Mouse (Mus musculus) heart, adult 9 months (tissue): Measurements from ENCODE around the gene Plvap.

ENCODE experiments used
- DNase-seq, 2 experiments: peaks; one replicate each; pipeline ENCODE4 v3.0.0; 2022; ENCODE audit warnings: low spot score in 2 of 2

Plvap gene

GRCm38 (mm10) chr8:71526272-71526671, 14.7 kb upstream of the Plvap start:
- no peak for DNase-seq

- no peak for DNase-seq
Measured at GRCm38 (mm10) chr8:71525226-71526050, 13.9 kb upstream of the Plvap start, which contains the start of gene Ccdc194. TSS of gene Ccdc194 (minus strand) at chr8:71525711.

DNA sequence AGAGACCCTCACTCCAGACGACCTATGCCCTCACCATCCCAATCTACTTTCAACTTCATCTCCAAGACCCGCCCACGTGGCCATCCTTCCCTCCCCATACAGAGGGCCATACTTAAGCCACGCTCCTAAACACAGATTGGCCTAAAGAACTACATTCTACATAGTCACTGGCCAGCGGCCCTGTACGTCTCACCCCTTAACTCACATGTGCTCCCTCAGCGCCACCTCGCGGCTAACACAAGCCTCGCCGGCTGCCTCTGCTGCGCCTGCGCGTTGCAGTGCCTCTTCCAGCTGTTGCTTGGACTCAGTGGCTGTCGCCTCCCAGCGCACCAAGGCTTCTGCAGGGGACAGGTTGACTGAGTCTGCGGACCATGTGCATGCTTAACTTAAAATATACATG, 10.1 kb upstream of the Plvap start:
- DNase-seq, result peak; percentile 88 to 93

GRCm38 (mm10) chr8:71519037-71519825, 7.7 kb upstream of the Plvap start:
- peak in 1 of 2 experiments; percentile 66 for DNase-seq

DNA sequence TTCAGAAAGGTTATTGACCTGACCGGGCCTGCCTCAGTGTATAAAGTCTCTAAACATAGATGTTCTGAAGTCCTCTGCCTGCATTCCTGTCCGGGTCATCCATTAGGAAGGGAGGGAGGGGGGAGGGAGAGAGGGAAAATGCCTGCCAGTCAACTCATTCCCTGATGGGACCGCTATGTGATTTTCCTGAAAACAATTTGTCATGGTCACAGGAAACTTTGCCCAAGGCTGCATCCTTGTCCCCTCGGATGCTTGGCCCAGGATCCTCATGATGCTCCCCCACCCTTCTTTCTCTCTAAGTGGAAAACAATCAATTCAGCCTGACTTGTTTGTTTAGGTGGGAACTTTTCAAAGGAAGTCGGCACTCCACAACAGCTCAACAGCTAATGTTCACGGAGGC, 5.2 kb upstream of the Plvap start:
- DNase-seq, result no peak

GRCm38 (mm10) chr8:71515043-71515442, 3.5 kb upstream of the Plvap start:
- no peak for DNase-seq

GRCm38 (mm10) chr8:71513018-71513754, 1.6 kb upstream of the Plvap start:
- no peak for DNase-seq

DNA sequence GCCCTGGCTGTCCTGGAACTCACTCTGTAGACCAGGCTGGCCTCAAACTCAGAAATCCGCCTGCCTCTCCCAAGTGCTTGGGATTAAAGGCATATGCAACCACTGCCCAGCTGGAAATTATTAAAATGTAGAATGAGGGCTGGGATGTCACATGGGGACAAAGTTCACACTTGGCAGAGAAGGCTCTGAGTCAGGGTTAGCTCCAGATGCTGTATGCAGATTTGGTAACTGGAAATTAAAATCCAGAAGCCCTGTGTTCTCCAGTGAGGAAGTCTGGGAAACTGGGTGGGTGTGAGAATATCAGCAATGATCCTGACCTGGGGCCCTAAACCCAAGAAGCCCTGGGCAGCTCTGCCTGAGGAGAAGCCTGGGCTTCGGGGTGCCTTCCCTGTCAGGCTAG, 2.2 kb downstream of the Plvap start:
- peak in 1 of 2 experiments; percentile 48 for DNase-seq

DNA sequence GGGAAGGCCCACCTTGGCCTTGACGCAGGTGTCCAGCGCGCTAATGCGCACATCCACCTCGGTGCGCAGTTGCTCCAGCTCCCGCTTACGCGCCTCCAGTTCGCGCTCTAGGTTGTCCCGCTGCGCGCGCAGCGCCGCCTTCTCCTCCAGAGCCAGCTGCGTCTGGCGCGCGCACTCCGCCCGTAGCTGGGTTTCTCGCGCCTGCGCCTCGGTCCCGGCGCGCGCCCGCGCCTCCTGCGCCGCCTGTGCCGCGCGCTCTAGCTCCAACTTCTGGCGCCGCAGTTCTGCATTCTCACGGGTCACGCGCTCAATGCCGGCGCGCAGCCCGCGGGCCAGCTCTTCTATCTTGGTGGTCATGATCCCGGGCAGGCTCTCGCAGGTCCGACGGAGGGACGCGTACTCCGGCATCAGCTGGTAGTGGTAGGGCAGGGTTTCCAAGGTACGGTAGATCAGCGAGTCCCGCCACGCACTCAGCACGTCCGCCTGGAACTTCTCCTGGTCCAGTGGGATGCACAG, 3.9 kb downstream of the Plvap start:
- DNase-seq, result peak; percentile 76 to 84

GRCm38 (mm10) chr8:71505979-71506378, 5.6 kb downstream of the Plvap start:
- peak in 1 of 2 experiments; percentile 59 for DNase-seq

DNA sequence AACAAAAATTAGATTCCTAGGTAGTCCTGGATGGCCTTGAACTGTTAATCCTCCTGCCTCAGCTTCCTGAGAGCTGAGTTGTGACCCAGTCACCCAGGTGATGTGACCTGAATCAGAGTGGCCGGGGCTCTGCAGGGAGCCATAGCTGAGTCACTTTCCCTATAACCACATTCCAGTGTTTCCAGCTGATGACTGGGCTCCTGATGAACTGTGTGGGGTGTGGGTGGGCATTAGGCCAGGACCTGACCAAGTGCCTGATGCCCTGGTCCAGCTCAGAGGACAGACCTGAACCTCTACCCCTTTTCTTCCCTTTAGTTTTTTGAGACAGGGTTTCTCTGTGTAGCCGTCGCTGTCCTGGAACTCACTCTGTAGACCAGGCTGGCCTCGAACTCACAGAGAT, 6.2 kb downstream of the Plvap start:
- no peak for DNase-seq

DNA sequence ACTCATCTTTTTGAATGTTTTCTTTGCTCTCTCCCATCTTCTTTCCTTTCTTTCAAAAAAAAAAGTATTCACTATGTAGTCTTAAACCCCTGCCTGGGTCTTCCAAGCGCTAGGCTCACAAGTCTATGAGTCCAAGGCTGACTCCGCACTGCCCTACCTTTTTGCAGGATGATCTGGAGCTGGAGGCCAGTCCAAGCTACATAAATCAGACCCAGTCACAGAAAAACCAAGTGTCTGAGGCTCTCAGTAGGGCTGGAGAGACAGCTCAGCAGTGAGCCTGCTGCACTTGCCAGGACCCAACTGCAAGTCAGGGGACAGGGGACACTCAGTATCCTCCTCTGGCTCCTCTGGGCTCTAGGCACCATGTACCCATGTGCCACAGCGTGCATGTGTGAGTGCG, 7.2 kb downstream of the Plvap start:
- DNase-seq, result no peak

DNA sequence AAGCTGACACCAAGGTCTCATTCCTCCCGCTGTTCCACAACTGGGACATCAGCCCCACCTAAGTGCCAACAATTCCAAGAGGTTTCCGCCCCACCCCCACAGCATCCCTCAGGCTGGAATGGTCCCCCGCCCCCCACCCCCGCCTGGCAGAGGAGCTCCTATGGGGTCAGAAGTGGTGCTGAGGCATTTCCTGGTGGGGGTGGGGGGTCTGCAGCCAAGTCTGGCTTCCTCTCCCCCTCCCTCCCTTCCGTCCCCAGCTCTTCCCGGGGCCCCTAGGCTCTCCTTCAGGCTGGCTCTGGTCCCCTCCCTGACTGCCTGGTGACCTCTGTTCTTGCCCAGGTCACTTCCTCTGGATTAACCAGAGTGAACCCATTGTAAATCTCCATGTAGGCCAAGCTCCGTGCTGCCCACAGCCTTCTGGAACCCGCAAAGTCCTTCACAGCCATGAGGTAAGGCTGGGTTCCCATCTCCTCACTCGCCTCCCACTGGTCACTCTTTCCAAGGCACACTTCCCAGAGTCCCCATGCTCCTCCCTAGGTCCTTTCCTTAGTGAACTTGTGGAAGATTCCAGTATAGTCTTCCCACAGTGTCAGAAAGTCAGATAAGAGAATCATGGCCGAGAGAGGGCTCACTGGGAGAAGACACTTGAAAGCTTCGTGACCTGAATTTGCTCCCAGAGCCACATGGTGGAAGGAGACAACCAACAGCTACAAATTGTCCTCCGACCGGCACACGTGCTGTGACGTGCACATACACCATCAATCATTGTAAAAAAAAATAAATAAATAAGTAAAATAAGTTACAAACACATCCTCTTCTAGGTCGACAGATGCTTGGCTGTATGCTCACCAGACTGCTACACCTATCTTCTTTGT, 12.5 kb downstream of the Plvap start:
- DNase-seq, result no peak

- DNase-seq, result peak; percentile 66 to 79
Measured at GRCm38 (mm10) chr8:71497881-71498501, 13.6 kb downstream of the Plvap start.

DNA sequence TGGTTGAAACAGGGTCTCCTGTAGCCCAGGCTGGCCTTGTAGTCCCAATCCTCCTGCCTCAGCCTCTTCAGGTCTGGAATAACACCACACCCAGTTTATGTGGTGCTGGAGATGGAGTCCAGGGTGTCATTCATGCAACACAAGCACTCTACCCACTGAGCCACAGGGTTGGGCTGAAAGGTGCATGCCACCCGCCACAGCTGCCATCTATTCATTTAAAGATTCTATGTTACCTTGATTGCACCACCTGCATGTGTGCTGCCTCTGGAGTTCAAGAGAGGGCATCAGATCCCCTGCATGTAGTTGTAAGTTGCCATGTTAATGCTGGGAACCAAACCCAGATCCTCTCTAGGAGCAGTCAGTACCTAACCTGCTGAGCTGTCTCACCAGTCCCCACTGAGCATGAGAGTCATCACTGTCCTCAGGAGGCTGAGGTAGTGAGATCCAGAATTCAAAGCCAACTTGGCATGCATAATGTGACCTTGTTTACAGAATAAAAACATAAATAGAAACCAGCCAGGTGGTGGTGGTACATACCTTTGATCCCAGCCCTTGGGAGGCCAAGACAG, 14.4 kb downstream of the Plvap start:
- DNase-seq, result no peak

GRCm38 (mm10) chr8:71496481-71496880, 15.1 kb downstream of the Plvap start:
- peak; percentile 93 to 94 for DNase-seq

GRCm38 (mm10) chr8:71495811-71496210, 15.7 kb downstream of the Plvap start:
- DNase-seq, result no peak

DNA sequence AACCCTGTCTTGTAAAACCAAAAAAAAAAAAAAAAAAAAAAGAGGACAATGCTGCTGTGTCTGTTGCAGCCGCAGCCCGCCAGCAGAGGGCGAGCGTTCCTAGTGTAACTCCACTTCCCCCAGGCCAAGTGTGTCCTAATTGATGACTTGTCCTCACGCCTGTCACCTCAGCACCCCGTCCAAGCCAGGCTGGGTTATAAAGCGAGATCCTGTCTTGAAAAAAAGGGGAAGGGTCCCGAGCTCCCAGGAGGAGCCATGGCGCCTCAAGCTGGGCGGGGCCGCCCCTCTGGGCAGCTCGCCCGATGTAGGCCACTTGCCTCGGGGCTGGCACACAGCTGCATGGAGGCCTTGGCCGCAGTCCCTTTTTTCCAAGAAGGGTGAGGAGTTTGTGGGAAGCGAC, 16.5 kb downstream of the Plvap start:
- peak; percentile 78 to 85 for DNase-seq

DNA sequence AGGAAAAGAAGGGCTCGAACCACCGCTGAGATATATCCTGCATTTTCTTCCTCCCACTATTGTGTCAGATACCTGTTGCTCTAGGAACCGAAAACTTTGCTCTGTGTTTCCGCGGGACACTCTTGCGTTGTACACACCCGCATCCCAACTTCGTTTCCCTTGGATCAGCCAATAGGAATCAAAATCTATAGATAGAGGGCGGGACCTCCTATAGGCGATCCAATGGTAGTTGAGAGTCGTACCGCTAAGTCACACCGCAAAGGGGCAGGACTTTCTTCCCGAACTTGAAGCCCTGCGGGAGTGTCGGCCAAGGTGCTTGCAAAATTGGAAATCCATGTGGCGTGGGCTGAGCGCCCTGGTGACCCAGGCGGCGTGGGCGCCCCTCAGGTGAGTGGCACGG, 23.1 kb downstream of the Plvap start:
- DNase-seq, result peak; percentile 93 to 95
